Mouse (Mus musculus) liver, adult 2 months (tissue): ENCODE data around the gene Il10rb. TPM values are rescaled to one million over a fixed set of nuclear protein-coding genes. Genes with fewer than 3 reads are reported as not detected.

Source experiments
- DNase-seq: peaks from one replicate; pipeline ENCODE4 v3.0.0-alpha.2; 2011; ENCODE audit warnings: low read depth, low spot score; ENCODE audit errors: extremely low read depth
- H3K27ac ChIP-seq: fragments of 200-500 bp; replicated peaks from 2 replicates; pipeline ENCODE4 v1.5.1; 2012; ENCODE audit warnings: low read depth, mild to moderate bottlenecking, control low read depth, inconsistent platforms, low read length; ENCODE audit not compliant: insufficient read depth
- H3K27me3 ChIP-seq: fragments of 200-500 bp; 2 replicates; pipeline ENCODE4 v1.6.1; 2012; ENCODE audit warnings: mild to moderate bottlenecking, moderate library complexity, low read length, inconsistent platforms; ENCODE audit not compliant: control insufficient read depth, insufficient read depth
- H3K36me3 ChIP-seq: fragments of 200-500 bp; 2 replicates; pipeline ENCODE4 v1.6.1; 2012; ENCODE audit warnings: low read length, inconsistent platforms; ENCODE audit not compliant: control insufficient read depth, insufficient read depth
- H3K4me1 ChIP-seq: fragments of 200-500 bp; 2 replicates; pipeline ENCODE4 v1.6.1; 2011; ENCODE audit warnings: low read length; ENCODE audit not compliant: control insufficient read depth, insufficient read depth
- H3K4me3 ChIP-seq: fragments of 200-500 bp; 2 replicates; pipeline ENCODE4 v1.5.1; 2011; ENCODE audit warnings: low read depth, mild to moderate bottlenecking, control low read depth, low read length, moderate library complexity; ENCODE audit not compliant: insufficient read depth
- H3K79me2 ChIP-seq: fragments of 200-500 bp; 2 replicates; pipeline ENCODE4 v1.6.1; 2012; ENCODE audit warnings: inconsistent platforms, mild to moderate bottlenecking, low read length, moderate library complexity; ENCODE audit not compliant: control insufficient read depth, insufficient read depth
- H3K9ac ChIP-seq: fragments of 200-500 bp; 2 replicates; pipeline ENCODE4 v1.6.1; 2012; ENCODE audit warnings: low read depth, mild to moderate bottlenecking, control low read depth, inconsistent platforms, low read length
- CTCF ChIP-seq: fragments of 200-500 bp; IDR thresholded peaks from 2 replicates; pipeline ENCODE4 v1.5.1; 2011; ENCODE audit warnings: low read depth, low read length, control low read depth
- POLR2A ChIP-seq: fragments of 200-500 bp; IDR thresholded peaks from 2 replicates; pipeline ENCODE4 v1.6.1; 2011; ENCODE audit warnings: low read length, control low read depth; ENCODE audit not compliant: insufficient read depth; ENCODE audit errors: extremely low read depth
- WGBS: fragments of 180-500 bp; shearing (Covaris S2); methylation state at CpG from one replicate; pipeline ENCODE4 v1.1.7; 2018; 5-methylcytosine and 5-hydroxymethylcytosine counted together
- polyA plus RNA-seq: library from polyadenylated mRNA; depleted of rRNA; stranded (reverse); fragments of >200 nt; gene quantifications from 2 replicates; pipeline ENCODE4 v1.2.3, GENCODE M21; 2012; rRNA removed
- total RNA-seq: library from RNA; depleted of rRNA; stranded (reverse); fragments of >200 nt; gene quantifications from 2 replicates; pipeline ENCODE4 v1.2.3, GENCODE M21; 2014; rRNA removed

Gene Il10rb
- total RNA-seq (7.3 and 9.5 TPM in 2 replicates), polyA plus RNA-seq (5.0 and 5.1 TPM in 2 replicates)

DNA sequence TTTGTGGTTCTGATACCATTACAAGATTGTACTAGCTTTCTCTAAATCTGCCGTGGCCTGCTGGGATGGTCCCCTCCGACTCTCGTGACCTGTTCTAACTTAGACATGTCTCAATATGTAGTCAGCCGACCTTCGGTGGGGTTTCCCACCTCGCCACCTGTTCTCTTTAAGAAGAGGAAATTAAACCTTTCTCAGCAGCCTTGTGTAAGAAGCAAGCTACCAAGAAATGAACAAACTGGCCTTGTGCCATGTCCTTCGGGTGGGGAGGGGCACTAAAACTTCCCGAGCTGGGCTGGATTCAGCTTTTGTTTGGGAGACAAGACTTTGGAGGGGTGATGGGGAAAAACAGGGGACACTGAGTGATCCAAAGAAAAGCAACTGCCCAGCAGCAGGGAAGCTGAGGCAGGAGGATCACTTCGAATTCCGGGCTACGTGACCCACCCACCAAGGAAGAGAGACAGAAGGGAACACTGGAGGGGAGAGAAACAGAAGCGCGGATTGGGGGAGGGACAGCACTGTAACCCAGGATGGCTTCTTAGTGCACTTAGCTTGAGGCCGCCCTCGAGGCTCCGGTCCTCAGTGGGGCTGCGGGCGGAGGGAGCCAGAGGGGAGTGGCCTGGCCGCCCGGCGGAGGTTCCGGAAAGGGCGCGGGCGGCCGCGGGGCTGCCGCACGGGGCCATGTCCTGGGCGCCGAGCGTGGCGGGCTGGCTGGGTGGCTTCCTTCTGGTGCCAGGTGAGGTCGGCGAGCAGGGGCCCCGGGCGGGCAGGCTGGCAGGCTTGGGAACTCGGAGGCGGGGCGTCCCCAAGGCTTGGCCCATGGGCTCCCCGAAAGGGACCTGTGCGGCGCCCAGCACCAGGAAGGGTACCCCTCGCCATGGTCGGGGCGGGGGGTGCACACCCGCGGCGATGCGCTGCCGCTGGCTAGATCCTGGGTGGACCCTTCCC lies at the start of gene Il10rb:
Gene Il10rb, plus strand, starts transcription at position 525 of the 945 bp plus-strand sequence.
- H3K36me3 ChIP-seq: peaks cover 8% of the 10 kb centered on the region; the same call in 1 of the 2 replicates
- TF ChIP-seq CTCF (no peak), POLR2A (peak; percentile 33; the same call in 1 of the 2 replicates)
- peak within 1 kb of the TSS; percentile 86 for H3K4me3 ChIP-seq
- peak; percentile 41 for DNase-seq
- H3K9ac ChIP-seq: peak within 1 kb of the TSS; percentile 76
- H3K27ac ChIP-seq: peak within 1 kb of the TSS; percentile 73
- H3K4me1 ChIP-seq: peaks cover 8% of the 10 kb centered on the region
- no peaks in the 10 kb centered on the region for H3K27me3 ChIP-seq
- 6% methylated on average over 51 of the region's 51 CpGs for WGBS
- H3K79me2 ChIP-seq: no peaks in the 10 kb centered on the region

DNA sequence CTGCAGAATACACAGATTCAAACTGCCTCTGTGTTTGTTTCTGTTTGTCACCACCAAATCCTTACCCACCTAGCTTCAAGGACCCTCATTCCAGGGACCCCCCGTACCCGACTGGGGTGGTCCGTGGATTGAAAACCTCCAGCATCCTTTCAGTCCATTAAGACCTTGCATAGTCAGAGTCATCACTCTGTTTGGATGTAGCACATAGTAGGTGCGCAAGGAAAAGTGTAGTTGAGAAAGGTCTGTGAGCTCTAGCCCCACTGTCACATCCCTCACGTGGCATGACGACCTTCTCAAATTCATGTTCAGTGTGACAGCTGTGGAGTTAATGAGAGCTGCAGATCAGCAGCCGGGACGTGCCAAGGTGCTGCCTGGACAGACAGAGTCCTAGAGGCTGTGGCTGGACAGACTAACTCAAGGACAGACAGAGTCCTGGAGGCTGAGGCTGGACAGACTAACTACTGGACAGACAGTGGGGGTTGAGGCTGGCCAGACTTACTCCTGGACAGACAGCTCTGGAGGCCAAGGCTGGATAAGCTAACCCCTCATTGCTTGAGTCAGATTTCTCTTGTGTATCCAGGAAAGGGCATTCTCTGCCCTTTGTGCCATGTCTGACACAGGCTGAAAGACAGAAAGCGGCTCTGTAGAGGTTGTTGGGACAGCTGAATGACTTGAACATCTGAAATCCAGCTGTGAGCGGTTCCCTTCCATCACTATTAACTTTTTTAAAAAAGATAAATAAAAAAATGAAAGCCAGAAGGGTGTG lies 49.0 kb upstream of the Il10rb start:
- H3K27ac ChIP-seq: no peak overlapping the region
- no peak for TF ChIP-seq CTCF
- TF ChIP-seq POLR2A: no peak
- WGBS: 63% methylated on average over 10 of the region's 10 CpGs
- peak; percentile 47 for DNase-seq
- no peaks in the 10 kb centered on the region for H3K79me2 ChIP-seq
- no peak overlapping the region for H3K4me3 ChIP-seq
- no peaks in the 10 kb centered on the region for H3K27me3 ChIP-seq
- 0 out of 2 replicates have a peak overlapping the region, but pooled peaks have one; percentile 17 for H3K9ac ChIP-seq
- H3K36me3 ChIP-seq: no peaks in the 10 kb centered on the region
- peaks cover 23% of the 10 kb centered on the region for H3K4me1 ChIP-seq

DNA sequence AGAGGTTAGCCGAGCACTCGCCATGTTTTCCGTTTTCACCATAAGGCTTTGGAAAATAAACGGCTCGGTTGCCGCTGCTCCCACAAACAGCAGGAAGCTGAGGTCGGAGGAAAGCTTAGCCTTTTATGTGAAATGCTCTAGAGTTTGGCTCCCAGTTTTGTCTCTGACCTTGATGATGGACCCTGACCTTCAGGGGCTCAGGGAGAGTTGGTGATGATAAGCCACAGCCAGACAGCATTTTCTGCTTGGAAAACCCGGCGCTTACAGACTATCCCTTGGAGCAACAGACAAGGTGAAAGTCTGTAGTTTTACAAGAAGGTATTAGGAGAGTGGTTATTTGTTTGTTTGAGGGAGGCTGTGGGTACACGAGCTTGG lies 48.5 kb upstream of the Il10rb start:
- Histone ChIP-seq H3K9ac (no peak overlapping the region), H3K79me2 (no peaks in the 10 kb centered on the region), H3K36me3 (no peaks in the 10 kb centered on the region), H3K27me3 (no peaks in the 10 kb centered on the region), H3K4me1 (peaks cover 26% of the 10 kb centered on the region), H3K27ac (no peak overlapping the region), H3K4me3 (no peak overlapping the region)
- DNase-seq: peak; percentile 35
- WGBS: 21% methylated on average over 10 of the region's 10 CpGs
- TF ChIP-seq POLR2A (no peak), CTCF (no peak)

DNA sequence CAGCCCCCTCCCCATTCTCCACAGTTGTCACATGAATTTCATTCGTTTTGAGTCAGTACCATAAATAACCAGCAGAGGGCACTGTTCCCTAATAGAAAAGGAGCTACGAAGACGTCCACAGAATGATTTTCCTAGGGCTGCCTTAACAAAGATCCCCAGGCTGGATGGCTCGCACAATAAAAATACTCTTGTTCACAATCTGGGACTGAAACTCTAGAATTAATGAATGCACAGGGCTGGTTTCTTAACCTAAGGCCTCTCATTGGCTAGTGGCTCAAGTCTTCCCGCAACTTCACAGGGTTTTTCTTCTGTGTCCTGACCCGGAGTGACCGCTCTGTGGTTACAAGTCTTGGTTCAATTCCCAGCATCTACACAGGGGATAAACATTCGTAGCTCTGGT lies 47.4 kb upstream of the Il10rb start:
- peak; percentile 57 for DNase-seq
- TF ChIP-seq POLR2A: no peak
- peak; percentile 64 for TF ChIP-seq CTCF
- Histone ChIP-seq H3K27ac (no peak overlapping the region), H3K36me3 (no peaks in the 10 kb centered on the region), H3K27me3 (no peaks in the 10 kb centered on the region), H3K4me3 (no peak overlapping the region), H3K79me2 (no peaks in the 10 kb centered on the region), H3K9ac (no peak overlapping the region), H3K4me1 (peaks cover 30% of the 10 kb centered on the region)
- 24% methylated on average over 8 of the region's 8 CpGs for WGBS

DNA sequence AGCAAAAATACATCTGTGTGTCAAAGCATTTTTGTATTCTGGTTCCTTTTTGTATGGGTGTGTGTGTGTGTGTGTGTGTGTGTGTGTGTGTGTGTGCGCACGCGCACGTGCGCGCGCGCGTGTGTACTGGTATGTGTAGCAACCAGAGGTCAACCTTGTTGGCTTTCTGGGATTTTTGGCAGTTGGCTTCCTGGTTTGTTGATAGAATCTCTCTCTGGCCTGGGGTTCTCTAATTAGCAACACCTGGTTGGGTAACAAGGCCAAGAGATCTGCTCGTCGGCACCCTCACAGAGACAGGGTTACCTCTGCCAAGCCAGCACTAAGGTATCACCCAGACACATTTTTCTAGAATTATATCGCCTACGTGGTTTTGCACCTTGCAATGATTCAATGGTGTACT lies 46.4 kb upstream of the Il10rb start:
- TF ChIP-seq CTCF (no peak), POLR2A (no peak)
- DNase-seq: peak; percentile 96
- H3K9ac ChIP-seq: no peak overlapping the region
- no peaks in the 10 kb centered on the region for H3K27me3 ChIP-seq
- WGBS: 24% methylated on average over 13 of the region's 13 CpGs
- H3K36me3 ChIP-seq: no peaks in the 10 kb centered on the region
- peaks cover 30% of the 10 kb centered on the region for H3K4me1 ChIP-seq
- H3K79me2 ChIP-seq: no peaks in the 10 kb centered on the region
- peak overlapping the region; percentile 54 for H3K27ac ChIP-seq
- no peak overlapping the region for H3K4me3 ChIP-seq
